Mouse (Mus musculus) heart, embryonic 10.5 days (tissue): ENCODE results near the gene Tpp1. TPM values are rescaled to one million over a fixed set of nuclear protein-coding genes. Genes with fewer than 3 reads are reported as not detected.

Experiments
- DNase-seq: peaks from one replicate; pipeline ENCODE4 v3.0.0-alpha.2; 2017; ENCODE audit warnings: low spot score
- H3K27ac ChIP-seq: fragments of 300-500 bp; sonication (generic); 2 replicates; pipeline ENCODE4 v1.5.1; 2016; ENCODE audit warnings: mild to moderate bottlenecking
- H3K27me3 ChIP-seq: fragments of 300-500 bp; sonication (generic); 2 replicates; pipeline ENCODE4 v1.6.1; 2016; ENCODE audit warnings: mild to moderate bottlenecking; ENCODE audit not compliant: poor library complexity, insufficient read depth, severe bottlenecking
- H3K36me3 ChIP-seq: fragments of 300-500 bp; sonication (generic); 2 replicates; pipeline ENCODE4 v1.6.1; 2016; ENCODE audit warnings: mild to moderate bottlenecking, moderate library complexity
- H3K4me1 ChIP-seq: fragments of 300-500 bp; sonication (generic); 2 replicates; pipeline ENCODE4 v1.6.1; 2016; ENCODE audit warnings: mild to moderate bottlenecking
- H3K4me3 ChIP-seq: fragments of 300-500 bp; sonication (generic); 2 replicates; pipeline ENCODE4 v1.5.1; 2016; ENCODE audit warnings: mild to moderate bottlenecking, moderate library complexity
- H3K9me3 ChIP-seq: fragments of 300-500 bp; sonication (generic); 2 replicates; pipeline ENCODE4 v1.6.1; 2016; ENCODE audit warnings: mild to moderate bottlenecking, moderate library complexity
- WGBS: fragments of 180-500 bp; shearing (Covaris S2); methylation state at CpG from one replicate; pipeline ENCODE4 v1.1.7; 2016; 5-methylcytosine and 5-hydroxymethylcytosine counted together
- polyA plus RNA-seq: library from polyadenylated mRNA; unstranded; fragments of >200 nt; fragmentation: Nextera tagmentation; extraction: Ambion mirVana; gene quantifications from 2 replicates; pipeline ENCODE4 v1.2.1, GENCODE M21; 2016

Gene Tpp1
- polyA plus RNA-seq, 1 experiment from 2014 or later = 76.5 TPM

DNA sequence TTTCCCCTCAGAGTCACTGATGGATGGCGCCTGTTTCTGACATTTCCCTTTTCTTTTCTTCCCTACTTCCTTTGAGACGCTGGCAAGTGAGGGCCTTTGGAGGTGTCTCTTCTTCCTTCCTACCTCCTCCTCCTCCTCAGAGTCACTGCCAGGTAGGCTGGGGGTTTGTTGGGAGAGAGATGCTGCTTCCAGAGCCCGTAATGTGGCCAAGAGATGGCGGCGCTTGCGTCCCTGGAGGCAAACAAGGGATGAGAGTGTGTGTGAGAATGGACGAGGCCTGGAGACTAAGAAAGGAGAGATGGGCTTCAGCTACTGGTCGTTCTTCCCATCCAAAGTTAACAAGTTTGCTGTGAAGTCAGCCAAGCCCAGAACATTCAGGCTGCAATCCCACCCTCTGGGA lies 17.2 kb downstream of the Tpp1 start:
- WGBS = 87% methylated on average over 8 of the region's 8 CpGs
- Histone ChIP-seq H3K27ac (no peak overlapping the region), H3K27me3 (no peaks in the 10 kb centered on the region), H3K9me3 (no peaks in the 10 kb centered on the region), H3K4me1 (peaks cover 20% of the 10 kb centered on the region), H3K4me3 (peak overlapping the region; percentile 92; the same call in 1 of the 2 replicates), H3K36me3 (peaks cover 53% of the 10 kb centered on the region)
- no peak for DNase-seq

DNA sequence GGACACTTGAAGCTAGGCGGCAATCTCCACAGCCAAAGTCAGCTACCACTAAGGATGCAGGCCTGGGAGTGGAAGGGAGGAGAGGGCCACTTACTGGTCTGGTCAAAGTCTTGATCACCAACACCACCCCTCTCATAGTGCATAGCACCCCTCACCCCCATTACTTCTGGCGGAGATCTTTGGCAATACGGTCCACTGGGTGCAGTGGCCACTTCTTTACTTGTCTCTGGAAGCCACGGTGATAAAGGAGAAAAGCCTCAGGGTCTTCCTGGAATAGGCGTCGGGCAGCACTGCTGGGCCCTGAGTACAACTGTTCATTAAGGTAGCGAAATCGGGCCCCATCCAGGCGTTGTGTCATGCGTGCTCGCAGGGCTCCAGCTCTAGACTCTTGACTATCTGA lies 18.2 kb downstream of the Tpp1 start:
- H3K4me1 ChIP-seq = peaks cover 10% of the 10 kb centered on the region
- WGBS = 95% methylated on average over 11 of the region's 11 CpGs
- DNase-seq = no peak
- no peaks in the 10 kb centered on the region for H3K9me3 ChIP-seq
- peaks cover 58% of the 10 kb centered on the region for H3K36me3 ChIP-seq
- no peak overlapping the region for H3K4me3 ChIP-seq
- H3K27me3 ChIP-seq = no peaks in the 10 kb centered on the region
- H3K27ac ChIP-seq = no peak overlapping the region

GRCm38 (mm10) chr7:105728701-105729428 lies 23.2 kb downstream of the Tpp1 start:
- Histone ChIP-seq H3K9me3 (no peaks in the 10 kb centered on the region), H3K27me3 (no peaks in the 10 kb centered on the region), H3K27ac (no peak overlapping the region), H3K4me1 (no peaks in the 10 kb centered on the region), H3K36me3 (peaks cover 47% of the 10 kb centered on the region), H3K4me3 (no peak overlapping the region)
- 94% methylated on average over 6 of the region's 6 CpGs for WGBS
- DNase-seq = no peak

- Histone ChIP-seq H3K4me3 (no peak overlapping the region), H3K36me3 (peaks cover 28% of the 10 kb centered on the region), H3K9me3 (no peaks in the 10 kb centered on the region), H3K27ac (no peak overlapping the region), H3K4me1 (no peaks in the 10 kb centered on the region), H3K27me3 (no peaks in the 10 kb centered on the region)
- DNase-seq = no peak
- 92% methylated on average over 4 of the region's 4 CpGs for WGBS
Measured at GRCm38 (mm10) chr7:105726980-105727325, 25.1 kb downstream of the Tpp1 start.

GRCm38 (mm10) chr7:105726144-105726979 lies 25.7 kb downstream of the Tpp1 start:
- Histone ChIP-seq H3K9me3 (no peaks in the 10 kb centered on the region), H3K36me3 (peaks cover 22% of the 10 kb centered on the region), H3K4me3 (no peak overlapping the region), H3K4me1 (no peaks in the 10 kb centered on the region), H3K27me3 (no peaks in the 10 kb centered on the region), H3K27ac (no peak overlapping the region)
- DNase-seq = no peak
- WGBS = 76% methylated on average over 4 of the region's 4 CpGs

GRCm38 (mm10) chr7:105721916-105722315 lies 30.1 kb downstream of the Tpp1 start:
- Histone ChIP-seq H3K9me3 (no peaks in the 10 kb centered on the region), H3K27me3 (no peaks in the 10 kb centered on the region), H3K27ac (no peak overlapping the region), H3K4me3 (no peak overlapping the region), H3K36me3 (no peaks in the 10 kb centered on the region), H3K4me1 (no peaks in the 10 kb centered on the region)
- 81% methylated on average over 2 of the region's 2 CpGs for WGBS
- DNase-seq = no peak

DNA sequence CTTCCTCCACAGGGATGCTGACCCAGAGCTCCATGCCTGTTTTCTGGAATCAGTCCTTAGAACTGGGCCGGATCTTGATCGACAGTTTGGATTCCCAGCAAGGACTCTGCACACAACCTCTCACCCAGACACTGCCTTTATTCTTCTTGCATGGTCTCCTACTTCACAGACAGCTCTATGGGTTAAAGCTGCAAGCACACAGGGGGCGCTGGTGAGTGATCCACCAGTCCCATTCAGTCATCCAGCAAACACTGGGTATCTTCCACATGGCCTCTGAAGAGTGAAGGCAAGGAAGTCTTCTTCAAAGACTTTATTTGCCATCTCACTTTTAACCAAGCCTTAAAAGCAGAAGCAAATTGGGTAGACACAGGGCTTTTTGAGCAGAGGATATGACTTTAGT lies 36.7 kb downstream of the Tpp1 start:
- no peaks in the 10 kb centered on the region for H3K27me3 ChIP-seq
- DNase-seq = no peak
- H3K27ac ChIP-seq = no peak overlapping the region
- H3K4me3 ChIP-seq = no peak overlapping the region
- H3K36me3 ChIP-seq = no peaks in the 10 kb centered on the region
- 53% methylated on average over 3 of the region's 3 CpGs for WGBS
- no peaks in the 10 kb centered on the region for H3K9me3 ChIP-seq
- H3K4me1 ChIP-seq = no peaks in the 10 kb centered on the region

GRCm38 (mm10) chr7:105708733-105709132 lies 43.3 kb downstream of the Tpp1 start:
- H3K27me3 ChIP-seq = no peaks in the 10 kb centered on the region
- H3K4me1 ChIP-seq = no peaks in the 10 kb centered on the region
- H3K27ac ChIP-seq = no peak overlapping the region
- no peak overlapping the region for H3K4me3 ChIP-seq
- no peaks in the 10 kb centered on the region for H3K9me3 ChIP-seq
- WGBS = 84% methylated on average over 5 of the region's 5 CpGs
- no peak for DNase-seq
- H3K36me3 ChIP-seq = no peaks in the 10 kb centered on the region

- Histone ChIP-seq H3K4me1 (no peaks in the 10 kb centered on the region), H3K27me3 (no peaks in the 10 kb centered on the region), H3K4me3 (no peak overlapping the region), H3K9me3 (no peaks in the 10 kb centered on the region), H3K36me3 (no peaks in the 10 kb centered on the region), H3K27ac (no peak overlapping the region)
- WGBS = 82% methylated on average over 4 of the region's 4 CpGs
- DNase-seq = no peak
Measured at GRCm38 (mm10) chr7:105703816-105704215, 48.2 kb downstream of the Tpp1 start.

- no peaks in the 10 kb centered on the region for H3K9me3 ChIP-seq
- DNase-seq = no peak
- WGBS = 83% methylated on average over 16 of the region's 16 CpGs
- no peak overlapping the region for H3K4me3 ChIP-seq
- no peaks in the 10 kb centered on the region for H3K4me1 ChIP-seq
- no peak overlapping the region for H3K27ac ChIP-seq
- no peaks in the 10 kb centered on the region for H3K27me3 ChIP-seq
- no peaks in the 10 kb centered on the region for H3K36me3 ChIP-seq
Measured at GRCm38 (mm10) chr7:105703184-105703583, 48.9 kb downstream of the Tpp1 start.

Other genes starting within 250 kb of the Tpp1 start
- 39.9 and 60.4 TPM in 2 replicates for gene Smpd1, start 197.9 kb downstream of the Tpp1 start, polyA plus RNA-seq
- 68.6 and 70.6 TPM in 2 replicates for gene Apbb1, start 170.6 kb downstream of the Tpp1 start, polyA plus RNA-seq
- 0.43 and 7.4 TPM in 2 replicates for gene Hpx, start 152.1 kb downstream of the Tpp1 start, polyA plus RNA-seq
- gene Trim3, start 118.7 kb downstream of the Tpp1 start, polyA plus RNA-seq = 30.3 and 32.6 TPM in 2 replicates
- gene Timm10b, start 112.2 kb downstream of the Tpp1 start, polyA plus RNA-seq = 179 and 200 TPM in 2 replicates
- 45.0 and 56.2 TPM in 2 replicates for gene Arfip2, start 111.8 kb downstream of the Tpp1 start, polyA plus RNA-seq
- gene Gm45799, start 111.7 kb downstream of the Tpp1 start, polyA plus RNA-seq = 33.0 and 37.9 TPM in 2 replicates
- 0.55 and 0.58 TPM in 2 replicates for gene Dnhd1, start 101.4 kb downstream of the Tpp1 start, polyA plus RNA-seq
- 371 and 403 TPM in 2 replicates for gene Ilk, start 15.6 kb downstream of the Tpp1 start, polyA plus RNA-seq
- 30.9 and 40.6 TPM in 2 replicates for gene Rrp8, start 14.8 kb downstream of the Tpp1 start, polyA plus RNA-seq
- gene Taf10, start 7.9 kb downstream of the Tpp1 start, polyA plus RNA-seq = 153 and 184 TPM in 2 replicates
- gene Dchs1, start 35.4 kb upstream of the Tpp1 start, polyA plus RNA-seq = 4.2 and 8.6 TPM in 2 replicates
- gene Mrpl17, start 58.9 kb upstream of the Tpp1 start, polyA plus RNA-seq = 279 and 357 TPM in 2 replicates
- 0.69 TPM in 1 of 2 replicates, not detected in the other for gene Gm4070, start 201.7 kb upstream of the Tpp1 start, polyA plus RNA-seq